Mouse (Mus musculus) urinary bladder, postnatal 25 days (tissue): Measurements from ENCODE around the gene Nprl2.

ENCODE experiments used
- DNase-seq: peaks from one replicate; pipeline ENCODE4 v3.0.0; 2022; ENCODE audit warnings: low spot score

Gene Nprl2

GRCm38 (mm10) chr9:107541474-107542351, at the start of gene Nprl2, which contains the start of gene Cyb561d2:
Gene Nprl2, plus strand, starts transcription at chr9:107542226.
Gene Cyb561d2, minus strand, starts transcription at chr9:107542193.
- peak; percentile 90 for DNase-seq

GRCm38 (mm10) chr9:107493511-107493910, 48.5 kb upstream of the Nprl2 start:
- DNase-seq = no peak

GRCm38 (mm10) chr9:107494238-107494637, 47.8 kb upstream of the Nprl2 start:
- no peak for DNase-seq

GRCm38 (mm10) chr9:107496359-107496758, 45.7 kb upstream of the Nprl2 start:
- no peak for DNase-seq

- no peak for DNase-seq
These were observed 41.2 kb upstream of the Nprl2 start for GRCm38 (mm10) chr9:107500708-107501286.

GRCm38 (mm10) chr9:107502131-107502846, 39.7 kb upstream of the Nprl2 start:
- no peak for DNase-seq

GRCm38 (mm10) chr9:107504662-107505537, 37.1 kb upstream of the Nprl2 start:
- no peak for DNase-seq

- DNase-seq = no peak
These were observed 33.8 kb upstream of the Nprl2 start for GRCm38 (mm10) chr9:107508266-107508665.

GRCm38 (mm10) chr9:107510384-107511100, 31.5 kb upstream of the Nprl2 start:
- DNase-seq = no peak

GRCm38 (mm10) chr9:107511436-107511835, 30.6 kb upstream of the Nprl2 start:
- DNase-seq = no peak

GRCm38 (mm10) chr9:107512326-107512725, 29.7 kb upstream of the Nprl2 start:
- DNase-seq = no peak

GRCm38 (mm10) chr9:107514303-107514955, 27.6 kb upstream of the Nprl2 start:
- DNase-seq = peak; percentile 85

GRCm38 (mm10) chr9:107520331-107520730, 21.7 kb upstream of the Nprl2 start:
- no peak for DNase-seq

GRCm38 (mm10) chr9:107521190-107521589, 20.8 kb upstream of the Nprl2 start:
- no peak for DNase-seq

GRCm38 (mm10) chr9:107521711-107522399, 20.2 kb upstream of the Nprl2 start:
- no peak for DNase-seq

- no peak for DNase-seq
These were observed 19.7 kb upstream of the Nprl2 start for GRCm38 (mm10) chr9:107522400-107522711.

GRCm38 (mm10) chr9:107526198-107527026, 15.6 kb upstream of the Nprl2 start:
- peak; percentile 80 for DNase-seq

GRCm38 (mm10) chr9:107533791-107534407, 8.1 kb upstream of the Nprl2 start, which contains the start of gene Tmem115:
Gene Tmem115, plus strand, starts transcription at chr9:107533945.
- peak; percentile 75 for DNase-seq
